Mouse (Mus musculus) monocyte, adult 2 months (primary cell): ENCODE measurements around the gene Brpf3.
"Not testable (repeated sequence)": the region's sequence is repeated elsewhere in the genome, so short reads cannot be mapped to it uniquely, and the experiment has no call there.

Experiments
- DNase-seq, 2 experiments: peaks; one replicate each; pipeline ENCODE4 v3.0.0; 2022; ENCODE audit warnings: low spot score in 2 of 2, low read depth in 1 of 2

The Brpf3 gene

GRCm38 (mm10) chr17:28825359-28826041 lies 24.6 kb downstream of the Brpf3 start:
- no peak for DNase-seq

GRCm38 (mm10) chr17:28827665-28828231 lies 26.9 kb downstream of the Brpf3 start:
- no peak for DNase-seq

DNA sequence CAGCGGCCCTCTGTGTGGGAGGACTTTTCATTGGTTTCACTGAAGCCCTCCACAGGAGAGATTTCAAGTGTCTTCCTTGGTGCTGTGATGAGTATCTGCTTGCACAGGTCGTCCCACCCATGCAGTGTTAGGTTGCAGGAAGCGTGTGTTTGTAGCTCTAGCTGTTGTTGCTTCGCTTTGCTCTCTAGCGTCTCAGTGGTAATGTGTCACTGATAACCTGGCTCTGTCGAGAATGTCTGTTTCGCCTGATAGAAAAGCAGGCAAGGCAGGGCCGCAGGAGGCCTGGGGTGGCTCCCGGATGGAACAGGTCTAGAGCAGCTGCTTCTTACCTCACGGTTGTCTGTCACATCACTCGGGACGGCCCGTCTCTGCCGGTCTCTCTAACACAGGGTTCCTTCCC lies 28.2 kb downstream of the Brpf3 start:
- DNase-seq, result no peak

- no peak for DNase-seq
Observed at GRCm38 (mm10) chr17:28831065-28831464, 30.2 kb downstream of the Brpf3 start.

DNA sequence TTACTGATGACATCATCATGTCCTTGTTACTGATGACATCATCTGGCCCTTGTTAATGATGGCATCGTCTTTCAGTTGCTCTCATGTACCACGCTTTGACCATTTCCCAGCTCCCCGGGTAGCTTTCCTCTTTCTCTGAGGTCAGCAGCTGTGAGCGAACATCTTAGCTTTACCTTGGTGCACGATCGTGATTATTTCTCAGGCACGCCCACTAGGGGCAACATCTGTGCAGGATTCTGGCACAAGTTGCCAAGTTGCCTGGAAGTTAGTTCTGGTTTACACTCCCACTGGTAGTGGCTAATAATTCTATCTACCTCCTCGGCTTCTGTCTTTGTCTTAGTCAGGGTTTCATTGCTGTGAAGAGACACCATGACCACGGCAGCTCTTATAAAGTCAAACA lies 31.1 kb downstream of the Brpf3 start:
- DNase-seq, result no peak

- DNase-seq, result no peak
Observed at GRCm38 (mm10) chr17:28832875-28833274, 32.0 kb downstream of the Brpf3 start.

GRCm38 (mm10) chr17:28834676-28835075 lies 33.8 kb downstream of the Brpf3 start:
- no peak for DNase-seq

DNA sequence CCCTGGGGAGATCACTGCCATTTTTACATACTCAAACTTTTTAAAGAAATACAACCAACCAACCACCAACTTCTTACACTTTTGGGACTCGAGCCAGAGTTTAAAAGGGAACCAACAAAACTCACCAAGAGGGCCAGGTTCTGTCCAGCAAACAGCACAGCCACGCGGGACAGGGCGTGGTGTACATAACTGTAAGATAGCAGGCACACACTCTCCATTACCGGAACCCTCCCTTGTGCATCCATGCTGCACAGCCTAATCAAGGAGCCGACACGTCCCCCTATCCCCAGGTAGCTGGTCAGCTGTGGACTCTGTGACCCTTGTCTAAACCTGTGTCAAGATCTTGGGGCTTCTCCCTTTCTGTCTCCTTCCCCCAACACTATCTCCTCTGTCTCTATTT lies 37.0 kb downstream of the Brpf3 start:
- no peak for DNase-seq

DNA sequence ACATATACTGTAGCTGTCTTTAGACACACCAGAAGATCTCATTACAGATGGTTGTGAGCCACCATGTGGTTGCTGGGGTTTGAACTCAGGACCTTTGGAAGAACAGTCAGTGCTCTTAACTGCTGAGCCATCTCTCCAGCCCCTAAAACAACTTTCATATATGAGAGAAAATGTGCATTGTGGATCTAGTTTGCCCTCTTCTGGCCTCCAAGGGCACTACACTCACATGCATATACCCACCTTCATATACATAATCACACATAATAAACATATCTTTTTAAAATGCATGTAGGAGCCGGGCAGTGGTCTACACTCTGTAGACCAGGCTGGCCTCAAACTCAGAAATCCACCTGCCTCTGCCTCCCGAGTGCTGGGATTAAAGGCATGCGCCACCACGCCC lies 41.1 kb downstream of the Brpf3 start:
- DNase-seq, result not testable (repeated sequence)

DNA sequence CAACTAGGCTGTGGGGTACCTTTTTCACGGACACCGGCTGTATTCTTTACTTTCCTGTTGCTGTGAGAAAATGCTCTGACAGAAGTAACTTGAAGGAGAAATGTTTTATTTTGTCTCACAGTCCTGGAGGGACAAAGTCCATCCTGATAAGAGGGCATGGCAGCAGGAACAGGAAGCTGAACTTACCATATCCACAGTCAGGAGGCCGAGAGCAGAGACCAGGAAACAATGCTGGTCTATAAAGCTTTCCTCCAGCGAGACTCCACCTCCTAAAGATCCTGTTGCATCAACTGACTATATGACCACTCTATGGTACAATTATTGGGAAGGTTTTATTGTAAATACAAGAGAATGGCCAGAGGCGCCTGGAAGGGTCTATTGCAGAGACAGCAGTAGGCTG lies 42.8 kb downstream of the Brpf3 start:
- no peak for DNase-seq

DNA sequence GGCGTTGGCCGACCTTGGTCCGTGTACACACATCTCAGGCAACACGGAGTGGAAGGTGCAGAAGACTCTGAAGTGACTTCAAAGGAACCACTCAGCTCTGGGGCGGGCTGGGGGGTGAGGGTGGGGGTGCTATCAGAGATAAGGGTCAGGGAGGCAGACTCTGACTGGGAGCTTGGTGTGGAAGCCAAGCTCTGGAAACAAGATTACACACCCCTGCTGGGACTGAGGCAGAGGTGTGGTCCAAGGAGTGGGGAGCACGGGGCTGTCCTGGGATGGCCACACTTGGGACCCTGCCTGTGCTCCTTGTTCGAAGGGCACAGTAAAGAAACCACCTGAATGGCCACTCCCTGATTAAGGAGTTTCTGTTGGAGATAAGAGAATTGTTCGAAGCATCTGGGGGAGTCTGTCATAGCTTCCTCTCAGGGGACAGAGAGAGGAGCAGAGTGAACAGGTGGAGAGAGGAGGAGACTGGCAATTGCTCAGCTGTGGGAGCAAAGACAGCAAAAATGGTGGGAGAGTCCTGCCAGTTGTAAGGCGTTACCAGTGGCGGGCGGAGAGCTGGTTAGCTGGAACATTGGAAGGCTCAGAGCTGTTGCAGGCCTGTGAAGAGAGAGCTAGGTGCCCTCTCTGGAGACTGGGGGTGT lies 46.2 kb downstream of the Brpf3 start:
- no peak for DNase-seq

- DNase-seq, result no peak
Observed at GRCm38 (mm10) chr17:28850511-28850910, 49.6 kb downstream of the Brpf3 start.

GRCm38 (mm10) chr17:28854377-28854776 lies 53.5 kb downstream of the Brpf3 start:
- DNase-seq, result no peak

DNA sequence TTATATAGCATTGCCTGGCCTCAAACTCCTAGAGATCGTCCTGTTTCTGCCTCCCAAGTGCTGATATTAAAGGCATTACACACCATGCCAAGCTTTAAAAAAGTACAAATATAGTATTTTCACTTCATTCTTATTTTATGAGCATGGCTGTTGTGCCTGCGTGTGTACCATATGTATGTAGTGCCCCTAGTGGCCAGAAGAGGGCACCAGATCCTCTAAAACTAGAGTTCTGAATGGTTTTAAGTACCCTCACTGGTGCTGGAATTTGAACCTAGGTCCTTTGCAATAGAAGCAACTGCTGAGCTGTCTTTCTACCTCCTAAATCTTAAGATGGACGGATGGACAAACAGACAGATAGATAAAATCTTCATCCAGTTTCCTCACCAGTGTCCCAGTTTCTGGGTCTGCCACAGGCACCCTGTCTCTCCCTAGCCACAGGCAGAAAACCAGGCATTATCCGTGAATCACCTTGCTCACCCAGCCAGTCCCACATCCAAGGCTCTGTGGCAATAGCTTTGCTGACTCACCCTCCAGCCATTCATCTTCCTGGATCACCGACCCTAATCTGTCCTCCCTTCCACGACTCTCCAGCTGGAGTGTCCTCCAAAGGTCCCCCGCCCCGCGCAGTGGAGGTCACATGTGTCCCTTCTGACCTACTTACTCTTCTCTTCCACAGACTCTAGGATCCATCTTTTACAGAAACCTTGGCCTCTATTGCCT lies 54.4 kb downstream of the Brpf3 start:
- peak in 1 of 2 experiments; percentile 20 for DNase-seq

- peak in 1 of 2 experiments; percentile 40 for DNase-seq
Observed at GRCm38 (mm10) chr17:28856030-28856429, 55.1 kb downstream of the Brpf3 start.

- no peak for DNase-seq
Observed at GRCm38 (mm10) chr17:28858205-28858604, 57.3 kb downstream of the Brpf3 start, which contains the start of gene Pnpla1. Gene Pnpla1, plus strand, starts transcription at chr17:28858411.

- no peak for DNase-seq
Observed at GRCm38 (mm10) chr17:28863926-28864325, 63.0 kb downstream of the Brpf3 start.

DNA sequence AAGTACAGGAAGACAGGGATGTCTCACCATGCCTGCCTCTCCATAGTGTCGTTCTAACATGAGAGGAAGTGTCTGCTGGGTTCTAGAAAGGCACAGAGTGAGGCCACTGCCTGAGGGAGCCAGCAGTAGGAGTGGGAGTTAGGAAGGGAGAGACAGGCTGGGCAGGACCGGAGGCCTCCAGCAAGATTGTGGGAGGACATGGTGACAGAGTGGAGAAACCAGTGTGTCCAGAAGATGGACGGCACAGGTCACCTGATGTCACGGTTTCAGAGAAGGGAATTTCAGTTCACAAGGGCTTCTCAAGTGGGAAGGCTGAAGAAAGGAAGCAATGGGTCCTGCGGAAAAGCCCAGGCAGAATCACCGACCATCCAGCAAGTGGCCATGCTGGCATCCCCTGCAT lies 63.6 kb downstream of the Brpf3 start:
- no peak for DNase-seq

DNA sequence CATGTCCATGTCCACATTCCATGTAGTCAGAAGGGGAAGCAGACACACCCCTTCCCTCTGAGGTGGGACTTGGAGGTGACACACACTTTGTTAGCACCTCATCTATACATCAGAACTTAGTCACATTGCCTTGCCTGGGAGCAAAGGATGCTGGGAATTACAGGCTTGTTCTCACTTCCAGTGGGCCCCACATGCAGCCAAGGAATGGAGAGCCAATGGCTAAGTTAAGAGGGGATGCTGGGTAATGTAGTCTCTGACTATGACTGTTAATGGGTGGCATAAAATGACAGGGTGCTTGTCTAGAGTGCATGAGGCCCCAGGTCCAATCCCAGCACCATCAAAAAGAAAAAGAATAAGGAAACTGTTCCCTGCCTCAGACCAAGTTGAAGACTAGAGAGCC lies 66.0 kb downstream of the Brpf3 start:
- DNase-seq, result no peak

DNA sequence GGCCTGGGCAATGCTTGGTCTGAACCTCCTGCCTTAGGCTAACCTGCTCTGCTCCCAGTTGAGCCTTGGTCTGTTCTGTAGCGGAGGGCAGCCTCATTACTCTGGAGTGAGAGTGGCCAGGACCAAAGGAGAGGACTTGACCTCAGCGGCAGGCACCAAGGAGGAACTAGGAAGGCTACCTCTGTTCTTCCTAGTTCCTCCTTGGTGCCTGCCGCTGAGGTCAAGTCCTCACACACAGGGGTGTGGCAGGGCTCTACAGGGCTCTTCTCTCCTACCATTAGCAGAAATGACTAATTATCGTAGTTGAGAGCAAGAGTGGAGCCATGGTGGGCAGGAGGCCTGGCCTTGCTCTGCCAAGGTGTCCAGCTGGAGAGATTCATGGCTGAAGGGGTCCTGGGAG lies 66.5 kb downstream of the Brpf3 start:
- DNase-seq, result no peak

GRCm38 (mm10) chr17:28869412-28870110 lies 68.7 kb downstream of the Brpf3 start:
- no peak for DNase-seq
